Mouse (Mus musculus) 416B (cell line): ENCODE data around the gene Pate3.
"Not testable (repeated sequence)": the region's sequence is repeated elsewhere in the genome, so short reads cannot be mapped to it uniquely, and the experiment has no call there.

Experiments
- DNase-seq: peaks from one replicate; pipeline ENCODE4 v3.0.0; 2011; ENCODE audit warnings: low read depth

Pate3 gene

GRCm38 (mm10) chr9:35648102-35648501 is at the start of gene Pate3:
Pate3 (minus strand) TSS chr9:35648202.
- no peak for DNase-seq

GRCm38 (mm10) chr9:35691924-35692323 is 43.9 kb upstream of the Pate3 start:
- no peak for DNase-seq

DNA sequence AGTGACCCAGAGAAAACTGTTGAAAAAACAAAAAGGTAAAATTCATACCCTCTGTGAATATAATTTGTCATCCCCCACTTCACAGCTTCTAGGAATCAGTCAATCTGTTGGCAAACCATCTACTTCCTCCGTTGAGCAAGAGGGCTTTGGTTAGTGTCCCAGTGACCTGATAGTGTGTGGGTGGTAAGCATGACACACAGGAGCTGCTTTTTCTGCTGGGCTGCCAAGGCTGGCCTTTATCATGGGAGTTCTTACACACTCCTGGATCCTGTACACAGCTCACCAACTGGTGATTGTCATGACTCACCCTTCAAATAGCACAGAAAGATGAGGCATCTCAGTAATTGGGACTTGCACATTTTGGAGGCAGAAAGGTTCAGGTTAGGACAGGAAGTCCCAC is 39.0 kb upstream of the Pate3 start, which contains the start of gene Pate1:
Pate1 (minus strand) TSS at position 378 of the 400 bp plus-strand sequence.
- peak; percentile 56 for DNase-seq

DNA sequence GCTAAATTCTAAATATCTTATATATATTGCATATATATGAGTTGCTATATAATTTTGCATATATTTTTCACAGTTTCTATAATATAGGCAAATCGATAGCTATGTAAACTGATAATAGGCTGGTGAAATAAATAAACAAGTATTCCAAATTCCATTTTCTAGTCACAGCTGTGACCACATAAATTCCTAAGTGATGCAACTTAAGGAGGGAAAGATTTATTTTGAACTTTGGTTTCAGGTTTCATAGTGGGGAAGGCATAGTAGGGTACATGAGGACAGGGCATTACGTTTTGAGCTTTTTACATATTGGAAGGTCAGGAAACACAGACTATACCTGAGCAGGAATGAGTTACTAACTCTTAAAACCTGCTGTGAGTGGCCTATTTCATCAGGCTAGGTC is 25.6 kb upstream of the Pate3 start:
- DNase-seq = no peak

DNA sequence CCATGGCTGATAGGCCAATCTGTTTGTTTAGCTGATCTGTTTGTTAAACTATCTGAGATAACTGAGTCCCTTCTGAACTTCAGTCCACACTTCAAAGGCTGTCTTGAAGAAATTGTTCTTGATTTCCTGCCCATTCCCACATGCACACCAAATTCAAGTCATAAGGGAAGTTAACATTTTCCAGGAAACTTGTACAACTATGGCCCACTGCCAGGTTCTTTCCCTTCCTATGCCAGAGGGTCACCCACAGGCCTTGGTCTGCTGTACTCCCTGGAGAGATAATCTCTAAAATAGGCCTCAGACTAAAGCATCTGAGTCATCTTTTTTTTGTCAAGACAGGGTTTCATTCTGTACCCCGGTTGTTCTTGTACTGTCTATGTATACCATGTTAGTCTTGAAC is 15.0 kb downstream of the Pate3 start:
- DNase-seq = no peak

DNA sequence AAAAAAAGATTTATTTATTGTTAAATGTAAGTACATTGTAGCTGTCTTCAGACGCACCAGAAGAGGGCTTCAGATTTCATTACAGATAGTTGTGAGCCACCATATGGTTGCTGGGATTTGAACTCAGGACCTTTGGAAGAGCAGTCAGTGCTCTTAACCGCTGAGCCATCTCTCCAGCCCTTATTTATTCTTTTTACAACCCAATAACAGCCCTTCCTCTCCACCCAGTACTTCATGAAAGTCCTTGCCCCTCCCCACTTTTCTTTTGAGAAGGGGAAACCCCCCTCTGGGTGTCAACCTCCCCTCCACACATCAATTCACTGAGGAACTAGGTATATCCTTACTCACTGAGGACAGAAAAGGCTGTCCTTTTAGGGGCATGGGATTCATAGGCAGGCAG is 31.2 kb downstream of the Pate3 start:
- not testable (repeated sequence) for DNase-seq

GRCm38 (mm10) chr9:35614005-35614404 is 34.0 kb downstream of the Pate3 start:
- peak; percentile 18 for DNase-seq

DNA sequence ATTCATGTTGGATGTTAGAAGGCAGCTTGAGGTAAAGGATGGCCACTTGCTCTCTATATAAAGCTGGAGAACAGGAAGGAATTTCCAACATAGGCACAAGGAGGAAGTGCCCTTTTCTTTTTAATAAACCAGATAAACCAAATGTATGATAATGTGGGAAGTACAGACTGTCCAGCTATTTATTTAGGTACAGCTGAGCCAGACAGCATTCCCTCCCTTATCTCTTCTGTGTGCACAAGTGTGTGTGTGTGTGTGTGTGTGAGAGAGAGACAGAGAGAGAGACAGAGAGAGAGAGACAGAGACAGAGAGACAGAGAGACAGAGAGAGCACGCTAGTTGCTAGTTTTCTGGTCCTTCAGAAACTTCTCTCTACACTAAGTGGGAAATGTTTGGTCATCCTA is 36.2 kb downstream of the Pate3 start, which contains the start of gene Pate4:
Pate4 (minus strand) TSS at position 101 of the 400 bp plus-strand sequence.
- no peak for DNase-seq

- no peak for DNase-seq
Measured at GRCm38 (mm10) chr9:35607647-35608405, 40.2 kb downstream of the Pate3 start.
